Mouse (Mus musculus): ENCODE measurements at regions not wholly inside any gene's neighbourhood (a gene's known extent, or its start where the extent isn't known, plus 50 kb on each side); places are given as distances from the start of the nearest gene placed in this dataset.
A peak's percentile ranks its signal among the peaks of the same experiment; 100 is the strongest.

GRCm38 (mm10) chr17:4654221-4654620 lies 339.9 kb upstream of the Arid1b start:
- DNase-seq (ENCODE audit: low spot score in 2 of 2), result no peak

GRCm38 (mm10) chr17:4661996-4662395 lies 332.1 kb upstream of the Arid1b start:
- DNase-seq (ENCODE audit: low spot score in 2 of 2), result no peak

- DNase-seq (ENCODE audit: low spot score in 2 of 2), result no peak
These were observed 325.6 kb upstream of the Arid1b start for GRCm38 (mm10) chr17:4668511-4668910.

- DNase-seq (ENCODE audit: low spot score in 2 of 2), result no peak
These were observed 320.9 kb upstream of the Arid1b start for GRCm38 (mm10) chr17:4673271-4673670.

- DNase-seq (ENCODE audit: low spot score in 2 of 2), result no peak
These were observed 287.7 kb upstream of the Arid1b start for GRCm38 (mm10) chr17:4706421-4706820.

GRCm38 (mm10) chr17:4721061-4721460 lies 273.1 kb upstream of the Arid1b start:
- DNase-seq (ENCODE audit: low spot score in 2 of 2), result no peak

GRCm38 (mm10) chr17:4724031-4724430 lies 270.1 kb upstream of the Arid1b start:
- no peak for DNase-seq (ENCODE audit: low spot score in 2 of 2)

GRCm38 (mm10) chr17:4726331-4726741 lies 267.8 kb upstream of the Arid1b start:
- DNase-seq (ENCODE audit: low spot score in 2 of 2), result no peak

GRCm38 (mm10) chr17:4734412-4734881 lies 259.7 kb upstream of the Arid1b start:
- DNase-seq (ENCODE audit: low spot score in 2 of 2), result no peak

- DNase-seq (ENCODE audit: low spot score in 2 of 2), result no peak
These were observed 258.9 kb upstream of the Arid1b start for GRCm38 (mm10) chr17:4735185-4735584.

- DNase-seq (ENCODE audit: low spot score in 2 of 2), result no peak
These were observed 257.4 kb upstream of the Arid1b start for GRCm38 (mm10) chr17:4736689-4737088.

GRCm38 (mm10) chr17:4738717-4739485 lies 255.2 kb upstream of the Arid1b start:
- peak in 1 of 2 experiments; percentile 7 for DNase-seq (ENCODE audit: low spot score in 2 of 2)

GRCm38 (mm10) chr17:4740784-4741183 lies 253.3 kb upstream of the Arid1b start:
- DNase-seq (ENCODE audit: low spot score in 2 of 2), result no peak

GRCm38 (mm10) chr17:4742314-4742713 lies 251.8 kb upstream of the Arid1b start:
- DNase-seq (ENCODE audit: low spot score in 2 of 2), result no peak

- no peak for DNase-seq (ENCODE audit: low spot score in 2 of 2)
These were observed 231.2 kb upstream of the Arid1b start for GRCm38 (mm10) chr17:4762956-4763355.

- no peak for DNase-seq (ENCODE audit: low spot score in 2 of 2)
These were observed 228.4 kb upstream of the Arid1b start for GRCm38 (mm10) chr17:4765723-4766122.

- no peak for DNase-seq (ENCODE audit: low spot score in 2 of 2)
These were observed 226.1 kb upstream of the Arid1b start for GRCm38 (mm10) chr17:4767947-4768522.

GRCm38 (mm10) chr17:4769284-4769683 lies 224.8 kb upstream of the Arid1b start:
- no peak for DNase-seq (ENCODE audit: low spot score in 2 of 2)

GRCm38 (mm10) chr17:4770052-4770451 lies 224.1 kb upstream of the Arid1b start:
- no peak for DNase-seq (ENCODE audit: low spot score in 2 of 2)

GRCm38 (mm10) chr17:4778161-4778560 lies 216.0 kb upstream of the Arid1b start:
- peak; percentile 43 to 76 for DNase-seq (ENCODE audit: low spot score in 2 of 2)

- no peak for DNase-seq (ENCODE audit: low spot score in 2 of 2)
These were observed 215.1 kb upstream of the Arid1b start for GRCm38 (mm10) chr17:4779017-4779416.

- no peak for DNase-seq (ENCODE audit: low spot score in 2 of 2)
These were observed 212.5 kb upstream of the Arid1b start for GRCm38 (mm10) chr17:4781586-4781985.

GRCm38 (mm10) chr17:4784296-4784695 lies 209.8 kb upstream of the Arid1b start:
- DNase-seq (ENCODE audit: low spot score in 2 of 2), result no peak

Data from thymus, postnatal 10 days (tissue).